Mouse (Mus musculus) liver, embryonic 11.5 days (tissue): ENCODE data around the gene Cse1l. TPM values are rescaled to one million over a fixed set of nuclear protein-coding genes. Genes with fewer than 3 reads are reported as not detected.

Experiments
- ATAC-seq: fragments of 200-750 bp; cut with Nextera tagmentation; replicated peaks from 2 replicates; pipeline ENCODE4 v1.8.0; 2017; ENCODE audit warnings: moderate number of reproducible peaks, mild to moderate bottlenecking, moderate TSS enrichment, moderate library complexity; ENCODE audit not compliant: low FRiP score
- DNase-seq: peaks from one replicate; pipeline ENCODE4 v3.0.0-alpha.2; 2017; ENCODE audit warnings: low spot score
- H3K27ac ChIP-seq: fragments of 300-500 bp; sonication (generic); 2 replicates; pipeline ENCODE4 v1.5.1; 2014; ENCODE audit warnings: mild to moderate bottlenecking, low read depth, low read length, control low read depth
- H3K27me3 ChIP-seq: fragments of 300-500 bp; sonication (generic); replicated peaks from 2 replicates; pipeline ENCODE4 v1.6.1; 2014; ENCODE audit warnings: low read length, mixed read lengths; ENCODE audit not compliant: control insufficient read depth, insufficient read depth
- H3K36me3 ChIP-seq: fragments of 300-500 bp; sonication (generic); 2 replicates; pipeline ENCODE4 v1.6.1; 2014; ENCODE audit warnings: mild to moderate bottlenecking, low read length, moderate library complexity, mixed read lengths; ENCODE audit not compliant: control insufficient read depth, insufficient read depth
- H3K4me1 ChIP-seq: fragments of 300-500 bp; sonication (generic); replicated peaks from 2 replicates; pipeline ENCODE4 v1.6.1; 2014; ENCODE audit warnings: low read length, mixed read lengths; ENCODE audit not compliant: control insufficient read depth, insufficient read depth
- H3K4me2 ChIP-seq: fragments of 300-500 bp; sonication (generic); 2 replicates; pipeline ENCODE4 v1.6.1; 2014; ENCODE audit warnings: mild to moderate bottlenecking, control low read depth, moderate library complexity
- H3K4me3 ChIP-seq: fragments of 300-500 bp; sonication (generic); 2 replicates; pipeline ENCODE4 v1.5.1; 2014; ENCODE audit warnings: low read depth, low read length, control low read depth
- H3K9ac ChIP-seq: fragments of 300-500 bp; sonication (generic); 2 replicates; pipeline ENCODE4 v1.6.1; 2014; ENCODE audit warnings: low read depth, low read length, control low read depth
- H3K9me3 ChIP-seq: fragments of 300-500 bp; sonication (generic); 2 replicates; pipeline ENCODE4 v1.6.1; 2016; ENCODE audit warnings: low read length, inconsistent platforms, mixed read lengths; ENCODE audit not compliant: control insufficient read depth
- WGBS: fragments of 180-500 bp; shearing (Covaris S2); extraction: QIAGEN DNeasy Blood & Tissue Kit; methylation state at CpG from one replicate; pipeline ENCODE4 v1.1.7; 2014; 5-methylcytosine and 5-hydroxymethylcytosine counted together
- polyA plus RNA-seq: library from polyadenylated mRNA; unstranded; fragments of >200 nt; fragmentation: Nextera tagmentation; extraction: Ambion mirVana; gene quantifications from 2 replicates; pipeline ENCODE4 v1.2.1, GENCODE M21; 2014

Cse1l gene
- polyA plus RNA-seq, 1 experiment from 2014 or later: 155 TPM

DNA sequence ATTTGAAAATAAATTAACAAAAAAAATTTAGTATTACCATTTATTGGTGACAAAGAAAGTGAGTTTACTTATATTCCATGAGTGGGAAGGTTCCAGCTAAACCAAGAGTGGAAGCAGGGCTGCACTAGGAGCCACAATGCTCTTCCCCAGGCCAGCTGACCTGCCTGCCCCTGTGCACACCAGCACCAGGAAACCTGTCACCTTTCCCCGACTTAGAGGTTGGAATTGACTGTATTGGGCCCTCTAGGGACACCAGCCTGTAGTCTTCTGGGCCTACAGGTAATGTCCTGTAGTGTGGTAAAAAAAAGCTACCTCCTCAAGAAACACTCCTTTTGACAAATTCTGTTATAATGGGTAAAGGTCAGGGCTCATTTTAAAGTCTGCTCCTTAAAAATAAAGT, 42.4 kb downstream of the Cse1l start:
- no peaks in the 10 kb centered on the region for H3K4me1 ChIP-seq
- H3K4me3 ChIP-seq: no peak overlapping the region
- H3K27me3 ChIP-seq: no peaks in the 10 kb centered on the region
- WGBS: 80% methylated on average over 1 of the region's 1 CpGs
- no peak overlapping the region for H3K27ac ChIP-seq
- H3K4me2 ChIP-seq: no peak overlapping the region
- no peak overlapping the region for H3K9ac ChIP-seq
- ATAC-seq (no peak), DNase-seq (no peak)
- H3K36me3 ChIP-seq: peaks cover 57% of the 10 kb centered on the region
- no peaks in the 10 kb centered on the region for H3K9me3 ChIP-seq

DNA sequence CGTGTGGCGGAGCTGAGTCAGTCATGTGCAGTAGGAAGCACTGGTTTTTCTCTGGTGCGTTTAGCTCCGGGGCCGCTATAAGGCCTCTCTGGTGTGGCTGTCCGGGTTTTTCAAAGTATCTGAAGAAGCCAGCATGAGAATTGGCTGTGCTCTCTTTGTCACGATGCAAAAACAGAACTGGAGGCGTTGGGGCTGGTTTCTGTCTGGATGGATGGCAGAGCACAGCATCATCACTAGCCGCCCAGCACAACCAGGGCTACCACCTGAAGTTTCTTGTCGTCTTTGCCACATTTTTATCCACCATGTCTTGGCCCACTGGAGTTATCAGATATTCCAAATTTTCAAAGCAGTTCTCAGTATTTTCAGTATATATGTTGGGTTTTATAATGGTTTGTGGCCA, 43.1 kb downstream of the Cse1l start:
- Histone ChIP-seq H3K9me3 (no peaks in the 10 kb centered on the region), H3K27me3 (no peaks in the 10 kb centered on the region), H3K4me3 (no peak overlapping the region), H3K9ac (no peak overlapping the region), H3K4me2 (no peak overlapping the region), H3K4me1 (no peaks in the 10 kb centered on the region), H3K36me3 (peaks cover 52% of the 10 kb centered on the region), H3K27ac (no peak overlapping the region)
- 91% methylated on average over 10 of the region's 10 CpGs for WGBS
- no peak for ATAC-seq
- no peak for DNase-seq

DNA sequence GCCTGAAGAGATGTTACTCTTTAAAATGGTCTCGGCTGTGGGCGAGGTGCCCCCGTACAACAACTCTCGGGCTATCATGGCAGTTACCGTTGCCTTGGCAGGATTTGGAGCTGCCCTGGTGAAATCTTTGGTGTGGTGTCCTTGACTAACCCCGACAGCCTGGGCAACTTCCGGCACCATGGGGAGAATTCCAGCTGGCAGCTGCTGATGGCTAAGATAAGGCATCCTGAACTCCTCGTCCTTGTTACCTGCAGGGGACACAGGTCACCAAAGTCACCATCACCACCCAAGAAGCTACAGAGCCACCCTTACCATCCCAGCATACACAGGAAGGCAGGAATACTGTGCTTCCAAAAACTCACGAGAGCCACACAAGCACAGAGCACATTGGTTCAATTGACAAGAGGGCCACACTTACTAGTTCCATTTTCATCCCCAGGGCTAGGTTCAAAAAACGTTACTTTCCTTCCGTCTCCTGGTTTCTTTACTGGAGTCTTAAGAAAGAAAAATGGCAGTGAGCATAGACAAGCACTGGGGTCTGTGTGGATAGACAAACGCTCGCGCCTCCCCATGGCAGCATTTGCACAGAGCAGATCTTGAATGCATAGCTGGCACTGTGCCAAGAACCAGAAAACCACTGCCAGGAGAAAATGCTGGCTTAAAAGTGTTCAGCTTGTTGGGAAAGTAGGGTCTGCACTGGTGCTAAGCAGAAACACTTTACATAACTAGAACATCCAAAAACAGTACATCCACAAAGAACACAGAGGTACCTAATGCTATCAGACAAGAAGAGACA, 45.2 kb downstream of the Cse1l start:
- DNase-seq: no peak
- H3K36me3 ChIP-seq: peaks cover 45% of the 10 kb centered on the region

DNA sequence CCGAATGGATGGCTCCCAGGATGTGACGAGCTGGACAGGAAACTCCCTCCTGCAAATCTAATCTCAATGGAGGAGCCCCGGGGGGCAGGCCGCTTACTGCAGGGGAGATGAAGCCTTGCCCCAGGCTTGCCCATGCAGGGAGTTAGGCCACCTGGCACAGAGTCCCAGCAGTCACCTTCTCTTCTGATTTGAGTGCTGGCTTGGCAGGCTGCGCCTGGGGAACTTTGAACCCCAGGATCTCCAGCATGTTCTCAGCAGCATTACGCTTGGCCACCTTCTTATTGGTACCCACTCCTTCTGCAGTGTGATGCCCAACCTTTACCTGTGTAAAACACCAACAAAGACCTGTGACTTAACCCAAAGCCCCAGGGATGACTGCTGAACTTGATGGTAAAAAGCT, 46.3 kb downstream of the Cse1l start:
- DNase-seq (no peak), ATAC-seq (no peak)
- H3K9me3 ChIP-seq: no peaks in the 10 kb centered on the region
- H3K27me3 ChIP-seq: no peaks in the 10 kb centered on the region
- H3K9ac ChIP-seq: no peak overlapping the region
- no peak overlapping the region for H3K27ac ChIP-seq
- H3K36me3 ChIP-seq: peaks cover 41% of the 10 kb centered on the region
- 89% methylated on average over 6 of the region's 6 CpGs for WGBS
- no peaks in the 10 kb centered on the region for H3K4me1 ChIP-seq
- no peak overlapping the region for H3K4me2 ChIP-seq
- no peak overlapping the region for H3K4me3 ChIP-seq

More for the DNA sequence above, 45.2 kb downstream of the Cse1l start:
- no peak overlapping the region for H3K4me3 ChIP-seq
- ATAC-seq: no peak
- 86% methylated on average over 14 of the region's 14 CpGs for WGBS
- H3K9ac ChIP-seq: no peak overlapping the region
- no peaks in the 10 kb centered on the region for H3K27me3 ChIP-seq
- H3K4me1 ChIP-seq: no peaks in the 10 kb centered on the region
- no peak overlapping the region for H3K27ac ChIP-seq
- no peak overlapping the region for H3K4me2 ChIP-seq
- H3K9me3 ChIP-seq: no peaks in the 10 kb centered on the region

DNA sequence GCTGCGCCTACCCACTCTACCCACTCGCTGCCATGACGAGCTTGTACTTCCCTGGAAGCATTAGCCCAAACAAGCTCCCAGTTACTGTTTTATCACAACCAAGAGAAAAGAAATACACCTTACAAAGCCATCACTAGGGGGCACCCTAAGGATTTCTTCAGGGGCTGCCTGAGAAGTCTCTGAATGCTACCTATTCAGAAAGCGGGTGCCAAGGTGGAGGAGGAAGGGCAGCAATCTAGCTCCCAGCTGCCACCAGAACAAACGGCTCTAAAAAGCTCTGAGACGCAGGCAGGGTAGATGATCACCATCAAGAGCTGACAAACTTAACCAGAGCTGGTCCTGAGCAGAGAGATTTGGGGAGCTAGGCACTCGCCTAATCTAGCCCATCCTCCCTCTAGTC, 51.0 kb downstream of the Cse1l start:
- WGBS: 65% methylated on average over 7 of the region's 7 CpGs
- H3K27me3 ChIP-seq: no peaks in the 10 kb centered on the region
- no peaks in the 10 kb centered on the region for H3K9me3 ChIP-seq
- H3K9ac ChIP-seq: no peak overlapping the region
- peaks cover 13% of the 10 kb centered on the region for H3K36me3 ChIP-seq
- H3K4me2 ChIP-seq: no peak overlapping the region
- ATAC-seq (0 out of 2 replicates have a peak, but pooled peaks have one; percentile 39), DNase-seq (no peak)
- H3K4me3 ChIP-seq: no peak overlapping the region
- H3K4me1 ChIP-seq: no peaks in the 10 kb centered on the region
- H3K27ac ChIP-seq: no peak overlapping the region

DNA sequence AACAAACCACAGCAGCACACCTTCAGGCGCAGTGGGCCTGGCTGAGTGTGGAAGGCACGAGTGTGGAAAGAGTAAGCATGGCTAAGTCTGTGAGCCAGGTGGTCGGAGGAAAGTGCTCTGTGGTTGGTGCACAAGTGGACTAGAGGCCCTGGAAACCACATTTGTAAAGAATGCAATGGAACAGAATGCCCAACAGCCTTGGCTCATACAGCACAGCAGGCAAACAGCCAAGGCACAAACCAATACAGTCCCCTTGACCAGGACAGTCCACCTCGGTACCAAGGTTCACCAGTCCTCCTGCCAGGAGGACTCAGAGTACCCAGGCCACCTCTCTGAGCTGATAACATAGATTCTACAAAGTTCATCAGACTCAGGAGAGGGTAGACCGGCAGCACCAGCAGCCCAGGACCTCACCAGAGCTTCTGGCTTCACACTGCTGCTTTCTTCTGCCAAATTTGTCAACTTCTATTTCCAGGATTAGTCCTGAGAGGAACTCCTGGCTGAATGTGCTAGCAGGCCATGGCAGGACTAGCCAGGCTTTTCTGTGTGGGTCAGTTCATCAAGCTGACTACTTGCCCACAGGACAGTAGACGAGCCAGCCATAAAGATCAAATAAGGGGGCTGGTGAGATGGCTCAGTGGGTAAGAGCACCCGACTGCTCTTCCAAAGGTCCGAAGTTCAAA, 54.9 kb downstream of the Cse1l start:
- WGBS: 85% methylated on average over 8 of the region's 8 CpGs
- no peak overlapping the region for H3K4me3 ChIP-seq
- H3K4me1 ChIP-seq: 0 out of 2 replicates have a peak, but pooled peaks cover 2% of the 10 kb centered on the region
- DNase-seq (no peak), ATAC-seq (no peak)
- no peaks in the 10 kb centered on the region for H3K9me3 ChIP-seq
- H3K4me2 ChIP-seq: no peak overlapping the region
- 0 out of 2 replicates have a peak, but pooled peaks cover 6% of the 10 kb centered on the region for H3K36me3 ChIP-seq
- no peak overlapping the region for H3K27ac ChIP-seq
- no peaks in the 10 kb centered on the region for H3K27me3 ChIP-seq
- H3K9ac ChIP-seq: no peak overlapping the region

DNA sequence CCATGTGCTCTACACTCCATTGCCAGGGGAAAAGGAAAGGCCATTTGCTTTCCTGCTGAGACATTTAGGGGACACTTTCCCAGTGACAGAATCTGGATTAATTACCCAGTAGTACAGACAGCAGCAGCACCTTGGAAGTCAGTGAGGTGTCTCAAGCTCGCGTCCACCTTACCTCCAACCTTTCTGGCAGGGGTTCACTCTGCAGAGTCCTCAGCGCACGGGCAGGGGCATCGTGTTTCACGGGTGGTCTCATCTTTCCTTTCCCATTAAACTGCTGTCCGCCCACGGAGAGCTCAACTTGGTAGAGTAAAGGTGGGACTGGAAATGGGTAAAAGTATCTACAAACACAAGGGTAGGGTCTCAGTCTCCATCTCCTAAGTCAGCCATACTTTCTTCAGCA, 57.4 kb downstream of the Cse1l start:
- H3K9me3 ChIP-seq: no peaks in the 10 kb centered on the region
- no peak overlapping the region for H3K27ac ChIP-seq
- no peak for ATAC-seq
- no peak overlapping the region for H3K4me3 ChIP-seq
- no peak for DNase-seq
- no peak overlapping the region for H3K9ac ChIP-seq
- WGBS: 79% methylated on average over 8 of the region's 8 CpGs
- H3K27me3 ChIP-seq: no peaks in the 10 kb centered on the region
- 0 out of 2 replicates have a peak, but pooled peaks cover 2% of the 10 kb centered on the region for H3K4me1 ChIP-seq
- no peak overlapping the region for H3K4me2 ChIP-seq
- H3K36me3 ChIP-seq: 0 out of 2 replicates have a peak, but pooled peaks cover 6% of the 10 kb centered on the region

DNA sequence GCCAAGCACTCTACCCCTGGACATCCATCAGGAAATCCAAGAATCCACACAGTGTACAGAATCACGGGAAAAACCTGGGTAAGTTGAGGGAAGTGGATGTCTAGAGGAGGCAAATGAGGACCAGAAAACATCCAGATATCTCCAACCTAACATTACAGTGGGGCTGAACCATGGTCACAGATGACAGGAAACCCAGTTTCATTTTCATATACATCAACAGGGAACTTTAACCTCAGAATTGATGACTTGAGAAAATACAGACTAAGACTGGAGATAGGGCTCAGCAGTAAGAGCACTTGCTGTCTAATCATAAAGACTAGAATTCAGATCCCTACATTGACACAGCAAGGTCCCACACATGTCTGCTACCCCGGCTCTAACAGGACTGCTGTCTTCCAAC, 58.9 kb downstream of the Cse1l start:
- DNase-seq (no peak), ATAC-seq (no peak)
- H3K4me1 ChIP-seq: peaks cover 2% of the 10 kb centered on the region; the same call in 1 of the 2 replicates
- H3K9ac ChIP-seq: no peak overlapping the region
- H3K27ac ChIP-seq: no peak overlapping the region
- no peaks in the 10 kb centered on the region for H3K9me3 ChIP-seq
- H3K36me3 ChIP-seq: 0 out of 2 replicates have a peak, but pooled peaks cover 6% of the 10 kb centered on the region
- no peak overlapping the region for H3K4me3 ChIP-seq
- no peaks in the 10 kb centered on the region for H3K27me3 ChIP-seq
- WGBS: 76% methylated on average over 2 of the region's 2 CpGs
- no peak overlapping the region for H3K4me2 ChIP-seq
